Mouse (Mus musculus): ENCODE data around the gene Cyp4a12b. TPM values are rescaled to one million over a fixed set of nuclear protein-coding genes. Genes with fewer than 3 reads are reported as not detected.

Cyp4a12b gene
- polyA plus RNA-seq, 1 experiment from 2014 or later: not detected

DNA sequence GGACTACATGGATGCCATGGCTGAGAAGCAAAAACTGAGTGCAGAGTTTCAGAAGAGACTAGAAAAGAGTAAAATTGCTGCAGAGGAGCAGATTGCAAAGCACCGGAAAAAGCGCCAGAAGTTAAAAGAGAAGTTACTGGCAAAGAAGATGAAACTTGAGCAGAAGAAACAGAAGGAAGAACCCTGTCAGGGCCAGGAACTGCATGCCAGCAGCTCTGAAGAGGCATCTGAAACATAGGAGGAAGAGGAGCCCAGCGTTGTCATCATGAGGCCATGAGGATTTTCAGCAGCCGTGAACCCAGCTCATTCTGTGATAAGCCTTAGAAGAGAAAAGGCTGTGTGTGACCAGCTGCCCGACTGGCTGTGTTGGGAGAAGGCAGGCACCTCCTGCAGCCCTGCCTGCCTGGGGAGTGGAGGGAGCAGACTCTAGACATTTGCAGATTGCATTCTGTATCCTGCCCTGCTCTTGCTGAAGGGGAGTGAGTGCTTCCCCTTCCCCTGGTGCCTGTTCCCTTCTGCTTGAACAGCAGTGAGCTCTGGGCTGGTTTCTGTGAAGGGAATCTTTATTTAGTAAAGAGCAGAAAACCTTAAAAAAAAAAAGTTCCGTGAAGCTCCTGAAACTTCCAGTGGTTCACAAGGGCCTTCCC lies 69.7 kb downstream of the Cyp4a12b start:
- ATAC-seq (ENCODE audit: insufficient read depth, low FRiP score, low TSS enrichment): no peak
- 83% methylated on average over 6 of the region's 6 CpGs for WGBS

More for the DNA sequence above, 69.7 kb downstream of the Cyp4a12b start:
- Histone ChIP-seq H3K9ac (ENCODE audit: low read length) (no peak overlapping the region), H3K27ac (ENCODE audit: low read depth, low read length) (no peak overlapping the region), H3K36me3 (ENCODE audit: control insufficient read depth, insufficient read depth, low read length) (no peaks in the 10 kb centered on the region), H3K4me2 (ENCODE audit: low read depth) (no peak overlapping the region), H3K9me3 (ENCODE audit: control insufficient read depth, low read length) (no peaks in the 10 kb centered on the region), H3K4me1 (ENCODE audit: control insufficient read depth, insufficient read depth, low read length) (no peaks in the 10 kb centered on the region), H3K4me3 (ENCODE audit: low read depth, low read length) (no peak overlapping the region), H3K27me3 (ENCODE audit: control insufficient read depth, insufficient read depth, low read length) (no peaks in the 10 kb centered on the region)
- no peak for DNase-seq (ENCODE audit: low spot score)

Other genes starting within 250 kb of the Cyp4a12b start
- gene Cyp4a29, start 169.5 kb upstream of the Cyp4a12b start, polyA plus RNA-seq (2014; fragmentation: Nextera tagmentation; extraction: Ambion mirVana): not detected in 2 replicates
- not detected in 2 replicates for gene Cyp4a12a, start 112.6 kb upstream of the Cyp4a12b start, polyA plus RNA-seq (2014; fragmentation: Nextera tagmentation; extraction: Ambion mirVana)
- gene Cyp4a30b, start 41.0 kb downstream of the Cyp4a12b start, polyA plus RNA-seq (2014; fragmentation: Nextera tagmentation; extraction: Ambion mirVana): not detected in 2 replicates
- not detected in 2 replicates for gene Cyp4a14, start 84.5 kb downstream of the Cyp4a12b start, polyA plus RNA-seq (2014; fragmentation: Nextera tagmentation; extraction: Ambion mirVana)
- gene Cyp4a10, start 106.6 kb downstream of the Cyp4a12b start, polyA plus RNA-seq (2014; fragmentation: Nextera tagmentation; extraction: Ambion mirVana): not detected in 2 replicates
- gene Cyp4a31, start 152.0 kb downstream of the Cyp4a12b start, polyA plus RNA-seq (2014; fragmentation: Nextera tagmentation; extraction: Ambion mirVana): not detected in 2 replicates
- gene Cyp4a32, start 189.3 kb downstream of the Cyp4a12b start, polyA plus RNA-seq (2014; fragmentation: Nextera tagmentation; extraction: Ambion mirVana): not detected in 2 replicates
- 0.22 TPM in 1 of 2 replicates, not detected in the other for gene Cyp4b1, start 236.1 kb downstream of the Cyp4a12b start, polyA plus RNA-seq (2014; fragmentation: Nextera tagmentation; extraction: Ambion mirVana)